Mouse (Mus musculus) MEL (cell line): ENCODE results near the gene Treml2.

ENCODE experiments used
- CTCF ChIP-seq, 3 experiments: IDR thresholded peaks in 2 of 3; conservative IDR thresholded peaks in 1 of 3; 2 replicates each; pipeline ENCODE4 v1.5.1; 2011 to 2012; ENCODE audit warnings: low read length in 3 of 3, low read depth in 2 of 3, mild to moderate bottlenecking in 2 of 3, improper control_type of control experiment in 1 of 3, inconsistent platforms in 1 of 3, mixed read lengths in 1 of 3, moderate library complexity in 1 of 3; ENCODE audit not compliant: control insufficient read depth in 1 of 3, insufficient read depth in 1 of 3, poor library complexity in 1 of 3, severe bottlenecking in 1 of 3
- EP300 ChIP-seq, 2 experiments: IDR thresholded peaks; 2 replicates each; pipeline ENCODE4 v1.6.1; 2011; ENCODE audit warnings: improper control_type of control experiment in 2 of 2, low read length in 2 of 2, low read depth in 1 of 2, mild to moderate bottlenecking in 1 of 2
- GATA1 ChIP-seq: IDR thresholded peaks from 2 replicates; pipeline ENCODE4 v1.6.1; 2011; ENCODE audit warnings: low read depth, low read length, improper control_type of control experiment
- MAFK ChIP-seq: IDR thresholded peaks from 2 replicates; pipeline ENCODE4 v1.6.1; 2011; ENCODE audit warnings: low read depth, mild to moderate bottlenecking, low read length, improper control_type of control experiment, borderline replicate concordance
- POLR2A ChIP-seq, 2 experiments: IDR thresholded peaks; 2 replicates each; pipeline ENCODE4 v1.6.1; 2011 to 2012; ENCODE audit warnings: low read length in 2 of 2, mild to moderate bottlenecking in 2 of 2, control low read depth in 1 of 2, improper control_type of control experiment in 1 of 2, low read depth in 1 of 2, moderate library complexity in 1 of 2; ENCODE audit not compliant: control insufficient read depth in 1 of 2, insufficient read depth in 1 of 2, poor library complexity in 1 of 2
- TAL1 ChIP-seq: IDR thresholded peaks from 2 replicates; pipeline ENCODE4 v1.6.1; 2012; ENCODE audit warnings: mild to moderate bottlenecking, inconsistent platforms, low read length, moderate library complexity, mixed read lengths
- TCF12 ChIP-seq: IDR thresholded peaks from 2 replicates; pipeline ENCODE4 v1.6.1; 2014; ENCODE audit warnings: low read depth, mild to moderate bottlenecking, inconsistent platforms, low read length, improper control_type of control experiment, moderate library complexity
- UBTF ChIP-seq: IDR thresholded peaks from 2 replicates; pipeline ENCODE4 v1.6.1; 2012; ENCODE audit warnings: low read depth, mild to moderate bottlenecking, inconsistent platforms, low read length, improper control_type of control experiment, moderate library complexity, borderline replicate concordance; ENCODE audit not compliant: insufficient read depth
- USF2 ChIP-seq, 2 experiments: IDR thresholded peaks; 2 replicates each; pipeline ENCODE4 v1.6.1; 2011 to 2012; ENCODE audit warnings: improper control_type of control experiment in 2 of 2, low read length in 2 of 2, borderline replicate concordance in 1 of 2, inconsistent platforms in 1 of 2, low read depth in 1 of 2, mild to moderate bottlenecking in 1 of 2; ENCODE audit not compliant: insufficient read depth in 1 of 2

GRCm38 (mm10) chr17:48264662-48265061 lies 34.6 kb upstream of the Treml2 start:
- TF ChIP-seq UBTF (no peak), POLR2A (IDR thresholded peaks at IDR 0.05; ENCODE audit: control insufficient read depth in 1 of 2, insufficient read depth in 1 of 2, low read depth in 1 of 2, low read length in 2 of 2, poor library complexity in 1 of 2) (no peak), USF2 (IDR thresholded peaks at IDR 0.05; ENCODE audit: borderline replicate concordance in 1 of 2, insufficient read depth in 1 of 2, low read depth in 1 of 2, low read length in 2 of 2) (no peak), TAL1 (no peak), GATA1 (no peak), CTCF (IDR thresholded peaks at IDR 0.05 in 2 of 3, conservative IDR thresholded peaks at IDR 0.05 in 1 of 3; ENCODE audit: control insufficient read depth in 1 of 3, insufficient read depth in 1 of 3, low read depth in 2 of 3, low read length in 3 of 3, poor library complexity in 1 of 3, severe bottlenecking in 1 of 3) (no peak), MAFK (no peak), EP300 (IDR thresholded peaks at IDR 0.05; ENCODE audit: low read depth in 1 of 2, low read length in 2 of 2) (no peak), TCF12 (no peak)
